Mouse (Mus musculus): ENCODE data around the gene Arf5. TPM values are rescaled to one million over a fixed set of nuclear protein-coding genes. Genes with fewer than 3 reads are reported as not detected.

Arf5 gene
- total RNA-seq, 2 experiments from 2014 or later, result 45.6 to 74.2 TPM

Other genes starting within 250 kb of the Arf5 start
- gene Zfp800, start 25.6 kb upstream of the Arf5 start, total RNA-seq (2014; fragmentation: Nextera tagmentation), result 73.2 and 81.9 TPM in 2 replicates
- gene Zfp800, start 25.6 kb upstream of the Arf5 start, total RNA-seq (2017), result 112 and 158 TPM in 2 replicates
- gene Fscn3, start 4.2 kb downstream of the Arf5 start, total RNA-seq (2014; fragmentation: Nextera tagmentation), result 0.32 and 0.48 TPM in 2 replicates
- gene Fscn3, start 4.2 kb downstream of the Arf5 start, total RNA-seq (2017), result not detected in 2 replicates
- gene Gcc1, start 4.8 kb downstream of the Arf5 start, total RNA-seq (2014; fragmentation: Nextera tagmentation), result 4.2 and 4.3 TPM in 2 replicates
- gene Gcc1, start 4.8 kb downstream of the Arf5 start, total RNA-seq (2017), result 10.4 and 12.1 TPM in 2 replicates
- not detected in 2 replicates for gene Pax4, start 25.8 kb downstream of the Arf5 start, total RNA-seq (2014; fragmentation: Nextera tagmentation)
- gene Pax4, start 25.8 kb downstream of the Arf5 start, total RNA-seq (2017), result not detected in 2 replicates
- 65.7 and 94.3 TPM in 2 replicates for gene Snd1, start 51.6 kb downstream of the Arf5 start, total RNA-seq (2014; fragmentation: Nextera tagmentation)
- 80.6 and 188 TPM in 2 replicates for gene Snd1, start 51.6 kb downstream of the Arf5 start, total RNA-seq (2017)